Mouse (Mus musculus) monocyte, adult 5-6 weeks (primary cell): ENCODE data around the gene Slc26a11. TPM values are rescaled to one million over a fixed set of nuclear protein-coding genes. Genes with fewer than 3 reads are reported as not detected.

Experiments
- ATAC-seq: fragments of 153-309, 156-312 bp; replicated peaks from 2 replicates; pipeline ENCODE4 v1.8.0; 2017; ENCODE audit warnings: mild to moderate bottlenecking; ENCODE audit not compliant: low TSS enrichment, insufficient number of reproducible peaks, severe bottlenecking, poor library complexity, low FRiP score
- total RNA-seq: library from RNA; stranded (forward); fragments of 200-1000, 200-491, 200-594 nt; gene quantifications from 3 replicates; pipeline ENCODE4 v1.2.3, GENCODE M21; 2017

The Slc26a11 gene
- total RNA-seq, 1 experiment from 2014 or later = 8.4 TPM

DNA sequence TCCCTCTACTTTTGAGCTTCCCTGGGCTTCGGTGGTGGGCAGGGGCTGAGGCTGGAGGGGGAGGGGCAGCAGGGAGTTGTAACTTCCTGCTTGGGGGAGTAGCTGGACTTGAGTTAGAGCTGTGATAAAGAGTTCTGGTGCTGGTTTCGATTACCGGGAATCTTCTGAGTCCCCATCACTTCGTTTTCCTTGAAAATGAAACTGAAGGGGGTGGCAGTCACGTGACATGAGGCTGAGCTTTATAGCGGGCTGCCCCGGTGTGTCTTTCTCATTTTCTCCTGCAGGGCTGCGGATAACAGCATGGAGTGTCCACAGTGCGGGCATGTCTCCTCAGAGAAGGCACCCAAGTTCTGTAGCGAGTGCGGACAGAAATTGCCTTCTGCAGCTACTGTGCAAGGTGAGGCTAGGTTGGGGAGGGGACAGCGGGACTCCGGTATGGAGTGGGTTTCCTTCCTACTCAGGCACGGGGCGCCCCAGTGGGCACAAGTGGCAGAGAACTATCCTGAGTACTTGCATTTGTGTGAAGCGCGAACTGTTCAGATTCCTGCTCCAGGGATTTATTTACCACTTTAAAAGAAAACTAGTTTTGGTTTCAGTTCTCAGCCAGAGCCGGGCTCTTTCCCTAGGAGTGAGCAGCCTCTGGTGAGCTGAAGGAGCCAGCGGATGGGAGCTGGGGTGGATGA lies 37.6 kb downstream of the Slc26a11 start, which contains the start of gene Rnf213:
Gene Rnf213, plus strand, starts transcription at position 301 of the 683 bp plus-strand sequence.
- peak; percentile 24; the same call in 1 of the 2 replicates for ATAC-seq

DNA sequence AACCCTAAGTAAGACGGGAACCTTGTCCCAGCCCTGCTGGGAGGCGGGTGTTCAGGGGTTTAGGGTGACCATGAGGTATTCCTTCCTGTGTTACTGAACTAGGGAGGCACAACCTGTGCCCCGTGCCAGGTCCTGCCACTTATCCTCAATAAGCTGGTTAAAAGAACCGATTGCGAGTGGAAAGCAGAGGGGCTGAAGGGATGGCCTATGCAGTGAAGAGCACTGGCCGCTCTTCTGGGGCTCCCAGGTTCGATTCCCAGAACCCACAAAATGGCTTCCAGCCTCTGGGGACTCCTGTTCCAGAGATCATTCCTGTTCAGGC lies 38.1 kb downstream of the Slc26a11 start:
- ATAC-seq = no peak

DNA sequence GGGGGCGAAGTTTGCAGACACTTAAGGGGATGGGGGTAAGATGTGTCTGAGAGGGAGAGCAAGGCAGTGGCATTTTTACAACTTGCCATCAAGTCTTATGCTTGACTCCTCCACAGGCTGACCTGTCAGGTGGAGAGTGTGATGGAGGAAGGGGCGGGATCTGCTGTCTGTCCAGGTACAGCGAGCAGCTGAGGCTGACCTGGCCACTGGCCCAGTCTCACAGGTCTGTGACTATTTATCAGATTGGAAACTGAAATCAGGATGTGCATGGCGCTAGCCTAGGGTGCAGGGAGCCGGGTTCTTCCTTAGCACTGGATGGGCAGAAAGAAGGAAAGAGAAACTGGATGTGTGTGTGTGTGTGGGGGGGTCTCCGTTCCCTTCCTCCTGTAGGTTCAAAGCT lies 38.9 kb downstream of the Slc26a11 start:
- ATAC-seq = no peak

DNA sequence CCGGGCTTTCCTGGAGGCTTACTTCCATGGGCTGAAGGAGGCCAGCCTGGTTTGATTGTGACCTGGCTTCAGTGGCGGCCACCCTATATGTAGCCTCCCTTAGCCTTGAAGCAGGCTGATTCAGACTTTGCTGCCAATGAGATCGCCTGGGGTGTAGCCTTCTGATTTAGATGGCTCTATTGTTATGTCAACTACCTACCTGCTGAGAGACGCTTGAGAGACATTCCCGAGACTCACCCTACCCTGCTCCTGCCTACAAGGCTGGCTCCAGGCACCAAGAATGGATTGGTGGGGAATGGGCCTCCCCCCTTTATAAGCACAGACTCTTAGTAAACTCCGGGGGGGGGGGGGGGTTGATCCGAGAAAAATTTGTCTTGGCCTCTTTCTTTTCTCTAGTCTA lies 40.0 kb downstream of the Slc26a11 start:
- ATAC-seq = no peak

DNA sequence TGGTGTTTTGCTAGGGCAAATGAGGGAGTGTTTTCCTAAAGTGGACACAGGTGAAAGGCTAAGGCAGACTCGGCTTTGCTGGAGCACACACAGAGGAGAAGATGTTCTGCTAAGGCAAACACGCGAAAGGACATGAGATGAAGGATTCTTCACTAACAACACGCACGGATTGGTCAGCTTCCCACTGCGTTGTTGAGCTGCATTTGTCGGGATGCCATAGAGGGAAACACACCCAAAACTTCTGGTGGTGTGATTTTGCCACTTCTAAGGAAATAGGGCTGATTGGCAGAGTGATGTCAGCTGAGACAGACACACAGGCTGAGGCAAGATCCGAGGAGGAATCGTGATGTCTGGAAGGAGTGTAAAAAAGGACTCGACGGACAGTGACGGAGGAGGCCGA lies 40.6 kb downstream of the Slc26a11 start:
- ATAC-seq = no peak

DNA sequence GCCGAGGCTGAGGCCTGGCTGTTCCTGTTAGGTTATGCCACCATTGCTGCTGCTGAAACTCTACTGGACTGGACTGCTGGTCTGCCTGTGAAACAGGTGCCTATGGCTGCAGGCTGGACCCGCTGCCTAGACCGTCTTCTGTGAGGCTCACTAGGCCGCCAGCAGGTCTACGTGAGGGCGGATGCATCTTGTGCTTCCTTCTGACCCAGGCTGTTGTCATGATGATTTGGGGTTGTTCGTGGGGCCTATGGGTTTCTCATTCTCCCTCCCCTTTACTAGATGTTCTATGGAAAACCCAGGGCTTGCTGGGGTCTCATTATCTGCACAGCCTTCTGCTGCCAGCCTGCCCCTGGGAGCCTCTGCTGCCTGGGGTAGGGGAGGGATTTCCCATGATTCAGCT lies 41.1 kb downstream of the Slc26a11 start:
- ATAC-seq = no peak

DNA sequence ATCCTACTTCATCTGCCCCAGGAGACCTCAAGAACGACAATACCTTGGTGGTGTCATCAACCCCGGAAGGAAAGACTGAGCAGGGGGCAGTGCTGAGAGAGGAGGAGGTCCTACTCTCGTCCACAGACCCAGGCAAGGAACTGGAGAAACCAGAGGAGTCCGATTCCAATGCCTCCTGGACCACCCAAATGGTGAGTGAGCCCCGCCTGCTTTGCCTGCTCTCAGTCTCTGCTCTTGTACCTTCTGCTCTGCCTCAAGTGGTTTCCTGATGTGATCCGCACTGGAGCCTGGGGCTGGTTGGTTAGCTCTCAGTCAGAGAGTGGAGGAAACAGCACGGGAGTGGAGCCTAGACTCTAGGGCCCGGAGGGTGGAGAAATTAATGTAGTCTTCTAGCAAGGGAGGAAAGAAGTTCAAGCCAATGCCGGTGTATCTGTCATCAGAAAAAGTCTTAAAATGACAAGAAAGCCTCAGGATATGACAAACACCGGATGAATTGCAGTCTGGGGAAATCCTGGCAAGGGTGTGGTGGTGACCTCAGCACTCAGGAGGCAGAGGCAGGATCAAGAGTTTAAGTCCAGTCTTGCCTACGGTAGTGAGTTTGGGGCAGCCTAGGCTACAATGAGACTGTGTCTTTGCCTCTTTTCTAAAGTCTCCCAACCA lies 47.3 kb downstream of the Slc26a11 start:
- no peak for ATAC-seq

DNA sequence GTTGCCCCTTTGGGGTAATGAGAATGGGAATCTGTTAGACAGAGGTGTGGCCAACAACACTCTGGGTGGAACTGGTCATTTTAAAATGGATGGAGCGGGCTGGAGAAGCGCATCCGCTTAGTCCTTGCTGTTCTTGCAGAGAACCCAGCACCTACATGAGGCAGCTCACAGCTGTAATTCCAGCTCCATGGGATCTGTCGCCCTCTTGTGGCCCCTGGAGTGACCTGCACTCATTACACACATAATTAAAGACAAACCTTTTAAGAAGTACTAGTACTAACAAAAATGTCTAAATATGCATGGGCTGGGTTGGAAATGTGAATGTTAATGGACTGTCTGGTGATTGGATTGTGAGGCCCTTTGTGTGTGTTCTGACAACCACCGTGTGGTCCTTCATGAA lies 49.3 kb downstream of the Slc26a11 start:
- ATAC-seq = peak; percentile 59; the same call in 1 of the 2 replicates

DNA sequence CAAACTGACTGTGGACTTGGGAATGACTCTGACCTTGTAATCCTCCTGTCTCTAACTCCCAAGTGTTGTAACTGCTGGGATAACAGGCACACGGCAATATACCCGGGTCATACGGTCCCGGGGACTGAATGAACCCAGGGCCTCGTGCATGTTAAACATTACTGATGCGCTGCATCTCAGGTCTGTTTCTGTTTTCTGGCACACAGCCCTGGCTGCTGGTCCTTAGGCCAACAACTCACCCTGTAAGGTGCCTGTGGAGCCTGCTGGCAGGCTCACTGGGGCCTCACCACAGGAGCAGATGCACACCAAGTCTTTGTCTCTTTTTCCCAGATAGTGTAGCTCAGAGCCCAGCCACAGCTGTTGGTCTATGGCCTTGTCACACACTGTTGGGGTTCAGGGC lies 52.0 kb downstream of the Slc26a11 start:
- ATAC-seq = no peak

DNA sequence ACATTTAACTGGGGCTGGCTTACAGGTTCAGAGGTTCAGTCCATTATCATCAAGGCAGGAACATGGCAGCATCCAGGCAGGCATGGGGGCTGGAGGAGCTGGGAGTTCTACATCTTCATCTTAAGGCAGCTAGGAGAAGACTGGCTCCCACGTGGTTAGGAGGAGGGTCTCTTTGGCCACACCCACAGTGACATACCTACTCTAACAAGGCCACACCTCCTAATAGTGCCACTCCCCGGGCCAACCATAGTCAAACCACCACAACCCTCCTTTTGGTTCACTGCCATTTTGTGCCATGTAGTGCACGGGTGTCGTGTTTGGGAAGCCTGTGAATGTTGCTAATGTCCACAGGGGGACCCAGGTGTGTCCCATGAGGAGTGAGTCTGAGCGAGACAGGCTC lies 52.6 kb downstream of the Slc26a11 start:
- no peak for ATAC-seq

DNA sequence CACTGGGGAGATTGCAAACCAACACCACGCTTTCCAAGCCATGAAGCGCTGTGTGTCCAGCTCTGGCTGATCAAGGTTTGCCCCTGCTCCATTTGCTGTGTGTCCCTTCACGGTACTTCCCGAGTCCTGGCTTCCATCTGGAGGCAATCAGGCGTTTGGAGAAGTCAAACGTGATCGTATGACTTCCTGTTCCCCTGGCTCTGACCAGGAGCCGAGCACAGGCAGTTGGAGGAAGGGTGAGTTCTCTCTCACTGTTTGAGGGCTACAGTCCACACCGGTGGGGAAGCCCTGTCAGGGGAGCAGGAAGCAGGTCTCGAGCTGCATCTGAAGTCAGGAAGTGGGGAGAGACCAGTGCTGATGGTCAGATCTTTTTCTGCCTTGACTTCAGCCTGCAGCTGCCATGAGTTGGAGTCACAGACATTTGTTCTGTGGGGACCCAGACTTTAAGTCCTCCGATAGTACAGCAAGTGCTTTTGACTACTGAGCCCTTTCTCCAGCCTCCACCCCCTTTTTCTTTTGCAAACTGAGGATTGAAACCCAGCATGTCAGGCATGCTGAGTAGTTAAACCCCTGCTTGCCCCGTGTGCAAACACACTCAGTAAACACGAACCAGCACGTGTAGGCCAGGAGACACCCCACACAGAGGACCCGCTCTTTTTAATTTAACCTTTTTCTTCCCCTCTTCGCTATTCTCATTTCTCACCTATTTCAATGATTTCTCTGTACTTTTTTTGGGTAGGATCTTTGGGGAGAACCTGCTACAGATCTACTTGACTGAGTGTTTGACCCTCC lies 64.2 kb downstream of the Slc26a11 start:
- ATAC-seq = no peak

DNA sequence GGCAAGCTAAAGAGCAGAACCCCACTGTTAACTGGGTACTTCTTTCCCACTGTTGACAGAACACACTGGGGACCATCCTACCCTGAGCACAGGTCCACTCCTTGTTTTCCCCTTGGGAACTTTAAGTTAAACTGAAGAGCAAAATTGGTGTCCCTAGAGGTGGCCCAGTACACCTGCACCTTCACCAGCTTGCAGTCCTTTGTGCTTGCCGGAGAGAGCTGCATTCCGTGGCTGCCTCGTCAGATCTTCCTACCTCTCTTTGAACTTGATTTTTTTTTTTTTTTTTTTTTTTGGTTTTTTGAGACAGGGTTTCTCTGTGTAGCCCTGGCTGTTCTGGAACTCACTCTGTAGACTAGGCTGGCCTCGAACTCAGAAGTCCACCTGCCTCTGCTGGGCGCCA lies 65.1 kb downstream of the Slc26a11 start:
- ATAC-seq = no peak

DNA sequence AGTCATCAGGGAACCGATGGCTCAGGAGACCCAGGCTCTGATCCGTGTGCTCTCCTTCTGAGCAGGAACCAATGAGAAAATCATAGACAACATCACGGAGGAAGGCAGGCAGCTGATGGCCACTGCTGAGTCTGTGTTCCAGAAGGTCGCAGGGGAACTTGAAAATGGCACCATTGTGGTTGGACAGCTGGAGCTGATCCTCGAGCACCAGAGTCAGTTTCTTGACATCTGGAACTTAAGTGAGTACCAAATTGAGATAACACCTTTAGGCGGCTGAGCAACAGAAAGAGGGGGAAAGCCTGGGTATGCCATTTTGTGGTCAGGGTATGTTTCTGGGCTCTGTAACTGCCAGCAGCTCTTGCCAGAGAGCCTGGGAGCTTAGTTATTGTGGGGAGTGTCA lies 72.1 kb downstream of the Slc26a11 start:
- no peak for ATAC-seq

DNA sequence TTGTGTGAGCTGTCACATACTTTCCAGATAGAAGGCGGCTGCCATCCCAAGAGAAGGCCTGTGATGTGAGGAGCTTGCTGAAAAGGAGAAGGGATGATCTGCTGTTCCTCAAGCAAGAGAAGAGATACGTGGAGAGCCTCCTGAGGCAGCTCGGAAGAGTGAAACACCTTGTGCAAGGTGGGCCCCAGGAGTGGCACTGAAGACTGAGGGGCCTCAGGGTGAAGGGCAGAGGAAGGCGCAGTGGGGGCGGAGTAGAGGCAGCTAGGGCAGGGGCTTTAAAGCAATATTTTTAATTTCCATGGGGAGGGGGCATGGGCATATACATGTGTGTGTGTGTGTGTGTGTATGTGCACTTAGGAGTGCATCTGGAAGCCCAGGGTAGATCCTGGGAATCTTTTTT lies 72.6 kb downstream of the Slc26a11 start:
- no peak for ATAC-seq

DNA sequence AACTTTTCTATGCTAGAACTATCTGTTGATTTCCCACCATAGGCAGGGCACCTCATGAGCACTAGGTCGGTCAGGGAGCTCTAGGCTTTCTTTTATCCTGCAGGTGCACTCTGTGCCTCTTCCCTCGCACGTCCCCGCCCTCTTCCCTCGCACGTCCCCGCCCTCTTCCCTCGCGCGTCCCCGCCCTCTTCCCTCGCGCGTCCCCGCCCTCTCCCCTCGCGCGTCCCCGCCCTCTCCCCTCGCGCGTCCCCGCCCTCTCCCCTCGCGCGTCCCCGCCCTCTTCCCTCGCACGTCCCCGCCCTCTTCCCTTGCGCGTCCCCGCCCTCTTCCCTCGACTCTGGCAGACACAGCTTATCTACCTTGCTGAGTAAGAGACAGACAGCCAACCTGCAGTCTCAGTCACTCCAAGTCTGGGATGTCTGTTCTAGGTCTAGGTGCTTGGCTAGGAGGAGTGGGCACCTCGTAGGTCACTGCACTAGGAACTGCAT lies 73.3 kb downstream of the Slc26a11 start:
- peak; percentile 83 for ATAC-seq

Other genes with a start within 250 kb of the Slc26a11 start
- gene Tbc1d16, start 127.1 kb upstream of the Slc26a11 start, total RNA-seq = 0.21 to 0.86 TPM (median 0.49 TPM) in 3 replicates
- gene Ccdc40, start 127.0 kb upstream of the Slc26a11 start, total RNA-seq = 0.96 to 2.3 TPM (median 1.8 TPM) in 3 replicates
- gene Gaa, start 87.7 kb upstream of the Slc26a11 start, total RNA-seq = 8.7 to 20.4 TPM (median 12.8 TPM) in 3 replicates
- 130 to 164 TPM (median 159 TPM) in 3 replicates for gene Eif4a3, start 55.5 kb upstream of the Slc26a11 start, total RNA-seq
- 0.19 TPM in 1 of 3 replicates, not detected in the others for gene Card14, start 47.8 kb upstream of the Slc26a11 start, total RNA-seq
- 15.0 to 19.4 TPM (median 17.0 TPM) in 3 replicates for gene Sgsh, start within 50 bp of the Slc26a11 start, total RNA-seq
- gene Rnf213, start 37.5 kb downstream of the Slc26a11 start, total RNA-seq = 58.5 to 104 TPM (median 67.5 TPM) in 3 replicates
- gene Endov, start 135.8 kb downstream of the Slc26a11 start, total RNA-seq = 4.1 to 11.0 TPM (median 7.6 TPM) in 3 replicates
- 0.29 TPM in 1 of 3 replicates, not detected in the others for gene Nptx1, start 192.2 kb downstream of the Slc26a11 start, total RNA-seq
- 13.5 to 38.4 TPM (median 15.3 TPM) in 3 replicates for gene Rptor, start 247.3 kb downstream of the Slc26a11 start, total RNA-seq